Mouse (Mus musculus) frontal cortex, adult (tissue): ENCODE measurements around the gene Tdrd1.
"Not testable (repeated sequence)": the region's sequence is repeated elsewhere in the genome, so short reads cannot be mapped to it uniquely, and the experiment has no call there.

ENCODE experiments used
- ATAC-seq: cut with Nextera tagmentation; 2 replicates; pipeline ENCODE4 v1.9.2; 2017; ENCODE audit warnings: mild to moderate bottlenecking, moderate library complexity, mixed read lengths; ENCODE audit not compliant: low TSS enrichment

The Tdrd1 gene

GRCm38 (mm10) chr19:56826047-56826631 lies at the start of gene Tdrd1:
Gene Tdrd1, plus strand, starts transcription at chr19:56826209.
- ATAC-seq: no peak

DNA sequence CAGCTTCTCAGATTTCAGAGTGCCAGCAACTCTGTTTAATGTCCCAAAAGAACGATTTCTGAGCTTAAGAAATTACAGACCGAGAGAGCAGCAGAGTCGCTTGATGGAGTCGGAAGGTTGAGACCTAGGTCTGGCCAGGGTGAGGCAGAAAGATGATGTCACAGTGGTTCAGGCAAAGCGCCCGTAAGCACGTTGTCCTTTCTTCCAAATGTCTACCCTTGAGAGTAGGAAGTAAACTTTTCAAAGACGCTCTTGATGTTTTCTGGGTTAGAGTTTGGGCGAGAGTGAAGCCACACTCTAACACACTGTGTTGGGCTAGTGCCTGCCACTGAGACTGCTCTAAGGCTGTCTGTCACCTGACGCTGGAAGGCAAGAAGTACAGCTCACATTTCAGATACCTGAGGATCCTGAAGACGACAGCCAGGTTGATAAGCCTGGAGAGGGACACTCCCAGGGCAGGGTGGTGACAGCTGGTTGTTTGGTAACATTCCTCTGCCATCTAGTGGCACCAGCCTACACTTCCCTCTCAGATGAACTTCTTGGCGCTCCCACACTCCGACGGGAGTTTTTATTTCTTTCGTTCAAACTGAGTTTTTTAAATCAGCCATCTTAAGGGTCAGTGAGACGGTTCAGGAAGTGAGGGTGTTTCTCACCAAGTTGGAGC lies 49.2 kb upstream of the Tdrd1 start:
- ATAC-seq: peak; percentile 71

- not testable (repeated sequence) for ATAC-seq
Observed at GRCm38 (mm10) chr19:56778532-56778931, 47.5 kb upstream of the Tdrd1 start.

DNA sequence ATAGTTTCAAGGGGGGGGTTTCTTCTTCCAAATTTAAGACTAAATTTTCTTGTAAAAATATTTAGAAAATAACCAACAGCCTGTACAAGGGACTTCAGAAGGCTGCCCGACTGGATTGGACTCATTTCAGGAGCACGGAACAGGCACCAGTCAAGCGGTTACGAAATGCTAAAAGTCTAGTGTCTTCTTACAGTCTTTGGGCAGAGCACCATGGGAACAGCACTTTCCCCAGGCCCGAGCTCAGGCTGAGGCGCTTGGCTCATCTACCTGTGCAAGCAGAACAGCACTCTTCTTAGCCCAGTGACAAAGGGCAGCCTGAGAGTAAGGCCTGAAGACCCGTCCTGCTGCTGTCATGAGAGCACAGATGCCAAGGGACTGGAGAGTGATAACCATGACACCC lies 38.1 kb upstream of the Tdrd1 start:
- ATAC-seq: no peak

GRCm38 (mm10) chr19:56788952-56789351 lies 37.1 kb upstream of the Tdrd1 start:
- peak; percentile 55; the same call in 1 of the 2 replicates for ATAC-seq

DNA sequence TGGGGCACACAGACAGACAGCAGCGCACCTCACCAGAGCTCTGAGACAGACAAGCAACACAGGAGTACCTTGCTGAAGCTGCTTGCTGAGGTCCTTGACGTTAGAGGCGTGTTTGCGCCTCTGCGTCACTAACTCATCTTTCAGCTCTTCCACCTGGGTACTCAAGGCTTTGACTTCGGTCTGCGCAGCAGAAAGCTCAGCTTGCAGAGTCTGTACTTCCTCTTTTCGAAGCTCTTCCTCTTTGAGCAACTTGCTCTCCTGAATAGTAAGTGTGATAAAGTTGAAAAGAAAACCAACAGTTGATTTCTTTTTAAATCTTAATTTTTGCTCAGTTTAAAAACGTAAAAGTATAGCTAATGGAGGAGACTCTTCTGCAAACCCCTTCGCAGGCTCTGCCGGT lies 28.6 kb upstream of the Tdrd1 start:
- no peak for ATAC-seq

DNA sequence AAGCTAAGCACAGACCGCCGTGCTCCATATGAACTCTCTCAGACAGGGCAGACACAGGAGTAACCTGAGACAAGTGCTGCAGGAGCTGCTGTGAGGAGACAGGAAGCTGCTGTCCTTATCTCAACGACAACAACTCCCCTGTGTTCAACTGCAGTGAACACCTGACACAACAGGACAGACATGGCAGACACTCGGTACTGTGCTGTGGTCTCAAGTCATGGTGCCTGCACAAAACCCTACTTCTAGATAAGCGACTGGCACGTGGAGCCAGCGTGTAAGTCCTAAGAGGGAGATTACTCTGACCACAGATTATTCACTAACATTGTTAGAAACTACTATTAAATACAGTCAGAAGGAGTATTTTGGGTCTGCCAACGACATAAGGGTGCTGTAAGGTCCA lies 25.8 kb upstream of the Tdrd1 start:
- no peak for ATAC-seq

DNA sequence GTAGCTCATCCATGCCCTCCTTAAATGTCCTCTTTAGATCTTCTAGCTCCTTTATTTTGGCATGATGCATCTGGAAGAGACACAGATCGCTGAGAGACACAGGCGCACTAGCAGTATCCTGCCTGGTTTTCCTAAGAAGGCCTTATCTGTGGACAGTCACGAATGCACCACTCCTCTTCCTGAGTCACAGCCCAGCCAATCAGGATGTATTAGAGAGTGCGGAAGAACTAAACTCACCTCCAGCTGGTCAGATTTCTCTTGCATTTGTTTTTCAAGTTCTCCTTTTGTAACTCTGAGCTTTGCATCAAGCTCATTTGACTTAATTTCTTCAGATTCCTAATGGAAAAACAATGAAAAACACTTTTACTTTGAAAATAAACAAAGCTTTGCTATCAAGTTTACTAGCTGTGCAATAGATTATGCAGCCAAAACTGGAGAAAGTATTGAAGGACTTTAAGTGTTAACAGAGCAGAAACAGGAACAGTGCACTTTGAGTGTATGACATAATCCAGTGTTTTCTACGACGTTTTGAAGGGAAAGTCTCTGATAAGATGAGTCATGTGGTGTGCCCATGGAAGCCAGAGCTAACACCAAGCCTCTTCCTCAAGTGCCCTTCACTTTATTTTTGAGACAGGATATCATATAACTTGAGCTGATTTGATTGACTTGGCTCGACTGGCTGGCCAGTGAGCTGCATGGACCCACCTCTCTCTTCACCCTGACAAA lies 24.9 kb upstream of the Tdrd1 start:
- no peak for ATAC-seq

DNA sequence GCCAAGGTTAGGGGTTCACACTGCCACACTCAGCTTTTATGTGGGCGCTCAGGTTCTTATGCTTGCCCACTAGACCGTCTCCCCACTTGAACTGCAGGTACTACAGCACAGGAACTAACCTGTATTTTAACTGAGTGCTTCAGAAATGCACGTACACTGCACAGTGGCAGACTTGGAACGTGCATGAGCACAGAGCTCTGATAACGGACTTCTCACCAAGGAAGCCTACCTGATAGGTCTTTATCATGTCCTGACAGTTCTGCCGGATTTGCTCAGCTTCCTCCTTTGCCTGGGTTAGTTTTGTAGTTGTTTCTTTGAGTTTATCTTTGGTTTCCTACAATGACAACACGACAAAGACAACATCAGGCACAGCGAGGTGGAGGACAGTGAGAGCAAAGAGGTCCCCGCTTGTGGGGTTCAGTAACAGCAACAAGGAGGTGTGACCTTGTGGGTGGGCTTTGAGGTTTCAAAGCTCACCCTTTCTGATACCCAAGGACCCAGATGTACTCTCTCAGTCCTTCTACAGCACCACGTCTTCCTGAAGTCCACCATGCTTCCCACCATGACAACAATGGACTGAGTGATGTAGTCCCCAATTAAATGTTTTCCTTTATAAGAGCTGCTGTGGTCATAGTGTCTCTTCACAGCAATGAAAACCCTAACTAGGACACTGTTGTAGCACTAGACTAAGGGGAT lies 24.2 kb upstream of the Tdrd1 start:
- no peak for ATAC-seq

GRCm38 (mm10) chr19:56802352-56802746 lies 23.7 kb upstream of the Tdrd1 start:
- ATAC-seq: no peak

DNA sequence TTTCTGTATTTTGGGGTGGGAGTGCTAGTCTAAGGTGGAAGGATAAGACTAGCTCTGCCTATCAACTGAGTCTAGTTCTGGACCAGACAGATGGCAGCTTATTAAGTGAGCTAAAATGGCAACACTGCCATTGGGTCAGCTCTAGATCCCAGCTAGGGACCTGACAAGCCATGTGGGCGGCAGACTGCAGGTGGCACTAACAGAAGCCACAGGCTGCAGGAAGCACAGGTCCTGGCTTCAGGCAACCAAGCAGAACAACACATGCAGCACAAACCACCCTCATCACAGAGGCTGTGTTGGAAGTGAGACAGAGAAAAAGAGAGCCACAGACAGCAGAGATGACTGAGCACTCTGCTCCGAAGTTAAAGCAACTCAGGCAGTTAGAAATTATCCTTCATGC lies 20.6 kb upstream of the Tdrd1 start:
- ATAC-seq: no peak

GRCm38 (mm10) chr19:56807122-56807521 lies 18.9 kb upstream of the Tdrd1 start:
- ATAC-seq: no peak

- no peak for ATAC-seq
Observed at GRCm38 (mm10) chr19:56808771-56809170, 17.2 kb upstream of the Tdrd1 start.

- ATAC-seq: no peak
Observed at GRCm38 (mm10) chr19:56810641-56811146, 15.3 kb upstream of the Tdrd1 start.

DNA sequence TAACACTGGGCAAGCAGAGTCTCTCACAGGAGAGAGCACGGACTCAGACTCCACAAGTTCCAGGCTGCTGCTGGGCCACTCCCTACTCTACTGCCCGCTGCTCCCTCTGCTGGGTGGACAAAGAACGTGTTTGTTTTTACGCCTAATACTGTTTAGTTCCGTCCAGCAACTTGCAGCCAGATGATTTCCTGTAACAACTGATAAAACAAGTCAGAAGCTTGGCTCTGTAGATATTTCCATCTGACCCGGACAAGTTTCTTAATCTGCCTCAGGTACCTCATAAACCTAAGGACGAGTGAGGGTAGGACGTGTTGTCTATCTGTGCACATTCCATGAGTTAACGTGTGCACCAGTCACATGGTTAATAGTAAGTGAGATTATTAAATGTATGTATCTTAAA lies 14.4 kb upstream of the Tdrd1 start:
- no peak for ATAC-seq

GRCm38 (mm10) chr19:56813360-56813759 lies 12.6 kb upstream of the Tdrd1 start:
- ATAC-seq: no peak

DNA sequence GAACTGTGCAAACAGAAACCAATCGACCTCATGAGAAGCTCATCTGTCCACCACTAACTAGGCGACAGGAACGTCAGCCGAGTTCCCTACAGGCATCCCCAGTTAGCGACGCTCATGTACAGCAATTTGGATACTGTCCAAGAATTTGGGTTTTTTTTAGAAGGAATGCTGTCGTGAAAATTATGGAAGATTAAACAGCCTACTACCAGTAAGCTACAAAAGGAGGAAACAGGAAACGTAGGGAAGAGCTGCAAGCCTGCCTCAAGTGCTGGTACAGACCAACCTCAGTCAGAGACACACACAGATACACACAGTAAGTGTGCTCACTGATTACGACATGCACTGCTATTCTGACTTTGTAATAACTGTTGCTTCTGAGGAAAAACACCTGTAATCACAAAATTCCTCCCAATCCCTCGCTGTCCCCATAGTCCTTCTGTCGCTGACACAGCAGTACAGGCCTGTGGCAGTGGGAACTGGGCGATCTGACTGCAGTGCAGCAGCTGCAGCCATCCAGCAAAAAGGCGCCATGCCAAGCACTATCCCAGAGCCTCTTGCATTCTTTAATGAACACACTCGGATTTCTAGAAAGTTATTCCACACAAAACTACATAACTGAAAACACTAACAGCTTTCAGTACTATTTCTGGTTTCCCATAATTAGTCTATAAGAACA lies 8.0 kb upstream of the Tdrd1 start:
- peak; percentile 9; the same call in 1 of the 2 replicates for ATAC-seq

- no peak for ATAC-seq
Observed at GRCm38 (mm10) chr19:56821040-56821797, 4.8 kb upstream of the Tdrd1 start.

DNA sequence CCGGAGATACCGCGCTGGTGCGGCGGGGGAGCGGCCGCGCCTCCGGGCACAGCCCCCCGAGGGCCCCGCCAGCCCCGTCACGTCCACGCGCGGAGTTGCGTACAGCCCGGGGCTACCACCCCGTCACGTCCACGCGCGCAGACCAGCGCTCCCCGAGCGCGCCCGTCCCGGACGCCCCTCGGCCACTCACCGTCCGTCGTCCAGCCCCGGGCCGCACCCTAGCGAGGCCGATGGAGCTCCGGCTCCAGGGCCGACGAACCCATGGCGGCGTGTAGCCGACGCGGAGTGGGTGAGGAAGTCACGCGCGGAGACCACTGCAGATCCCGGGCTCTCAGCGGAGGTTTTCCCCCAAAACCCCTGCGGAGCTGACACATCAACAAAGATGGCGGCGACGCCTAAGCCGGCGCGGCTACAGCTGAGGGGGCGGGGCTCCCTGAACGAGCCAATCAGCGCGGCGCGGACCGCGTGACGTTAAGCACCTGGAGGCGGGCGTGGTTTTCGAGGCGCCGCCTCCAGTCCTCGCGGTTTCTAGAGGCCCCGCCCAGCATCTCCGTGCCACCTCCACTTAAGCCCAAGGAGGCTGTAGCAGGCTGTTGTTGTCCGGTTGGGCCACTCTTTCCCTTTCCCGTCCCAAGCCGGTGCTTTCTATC lies 4.1 kb upstream of the Tdrd1 start, which contains the start of gene Ccdc186:
Ccdc186 (minus strand) TSS at position 393 of the 650 bp plus-strand sequence.
- peak; percentile 95 for ATAC-seq

GRCm38 (mm10) chr19:56822448-56822836 lies 3.6 kb upstream of the Tdrd1 start:
- ATAC-seq: peak; percentile 26; the same call in 1 of the 2 replicates
